Mouse (Mus musculus) left cerebral cortex, adult 18-20 months (tissue): ENCODE measurements at regions not wholly inside any gene's neighbourhood (a gene's known extent, or its start where the extent isn't known, plus 50 kb on each side); places are given as distances from the start of the nearest gene placed in this dataset.

Experiments
- DNase-seq, 2 experiments: peaks; one replicate each; pipeline ENCODE4 v3.0.0; 2021 to 2022; ENCODE audit warnings: low spot score in 2 of 2, mixed read lengths in 1 of 2

- DNase-seq = peak; percentile 20 to 46
Observed at GRCm38 (mm10) chr6:104916787-104917186, 424.2 kb downstream of the Cntn6 start.

GRCm38 (mm10) chr6:104922577-104922976, 430.0 kb downstream of the Cntn6 start:
- DNase-seq = no peak

GRCm38 (mm10) chr6:104926088-104926487, 433.5 kb downstream of the Cntn6 start:
- DNase-seq = no peak

GRCm38 (mm10) chr6:104930284-104930683, 437.7 kb downstream of the Cntn6 start:
- no peak for DNase-seq

- no peak for DNase-seq
Observed at GRCm38 (mm10) chr6:104932153-104932552, 439.6 kb downstream of the Cntn6 start.

- no peak for DNase-seq
Observed at GRCm38 (mm10) chr6:104939134-104939533, 446.5 kb downstream of the Cntn6 start.

GRCm38 (mm10) chr6:104974517-104974916, 481.9 kb downstream of the Cntn6 start:
- no peak for DNase-seq

- no peak for DNase-seq
Observed at GRCm38 (mm10) chr6:104984144-104984543, 491.6 kb downstream of the Cntn6 start.

GRCm38 (mm10) chr6:104989863-104990262, 497.3 kb downstream of the Cntn6 start:
- DNase-seq = no peak

- no peak for DNase-seq
Observed at GRCm38 (mm10) chr6:104990366-104990765, 497.8 kb downstream of the Cntn6 start.

- DNase-seq = no peak
Observed at GRCm38 (mm10) chr6:104999601-105000000, 507.0 kb downstream of the Cntn6 start.

GRCm38 (mm10) chr6:105020672-105021071, 528.1 kb downstream of the Cntn6 start:
- DNase-seq = no peak

GRCm38 (mm10) chr6:105021174-105021573, 528.6 kb downstream of the Cntn6 start:
- DNase-seq = no peak

GRCm38 (mm10) chr6:105066146-105066545, 573.6 kb downstream of the Cntn6 start:
- no peak for DNase-seq

- DNase-seq = peak; percentile 10 to 41
Observed at GRCm38 (mm10) chr6:105090882-105091281, 586.6 kb upstream of the Cntn4 start.
